Mouse (Mus musculus): ENCODE results near the gene Mis18bp1. TPM values are rescaled to one million over a fixed set of nuclear protein-coding genes. Genes with fewer than 3 reads are reported as not detected.

Mis18bp1 gene
- polyA plus RNA-seq (2021; fragmentation: Nextera tagmentation), result 0.33 and 0.43 TPM in 2 replicates
- long read RNA-seq, experiment 1, partial matches to known transcripts, result 1 of 2 reads
- long read RNA-seq, experiment 1, other reads (novel, unspliced or antisense), result 1 of 2 reads
- long read RNA-seq, experiment 2, partial matches to known transcripts, result 1 of 1 reads
- long read RNA-seq, experiment 2, other reads (novel, unspliced or antisense), result 0 of 1 reads

GRCm38 (mm10) chr12:65172021-65172951 lies at the start of gene Mis18bp1:
TSS of gene Mis18bp1 (minus strand) at chr12:65172604.

Other genes with a start within 250 kb of the Mis18bp1 start
- gene Klhl28, start 207.1 kb downstream of the Mis18bp1 start, polyA plus RNA-seq (2021; fragmentation: Nextera tagmentation), result 4.4 and 5.9 TPM in 2 replicates
- 10.3 and 10.8 TPM in 2 replicates for gene Togaram1, start 206.8 kb downstream of the Mis18bp1 start, polyA plus RNA-seq (2021; fragmentation: Nextera tagmentation)
- 6.0 and 7.7 TPM in 2 replicates for gene Prpf39, start 136.3 kb downstream of the Mis18bp1 start, polyA plus RNA-seq (2021; fragmentation: Nextera tagmentation)
- 444 and 595 TPM in 2 replicates for gene Fkbp3, start 98.6 kb downstream of the Mis18bp1 start, polyA plus RNA-seq (2021; fragmentation: Nextera tagmentation)
- gene Fancm, start 97.0 kb downstream of the Mis18bp1 start, polyA plus RNA-seq (2021; fragmentation: Nextera tagmentation), result 1.3 and 1.8 TPM in 2 replicates
- gene Wdr20rt, start 52.9 kb upstream of the Mis18bp1 start, polyA plus RNA-seq (2021; fragmentation: Nextera tagmentation), result not detected in 2 replicates